Mouse (Mus musculus) cortical plate, adult 2 months (tissue): ENCODE results near the gene Adamts7. TPM values are rescaled to one million over a fixed set of nuclear protein-coding genes. Genes with fewer than 3 reads are reported as not detected.
A peak's percentile ranks its signal among the peaks of the same experiment; 100 is the strongest.

ENCODE experiments used
- H3K27ac ChIP-seq: fragments of 200-500 bp; 2 replicates; pipeline ENCODE4 v1.5.1; 2012; ENCODE audit warnings: low read length, control low read depth, inconsistent platforms; ENCODE audit not compliant: insufficient read depth
- H3K4me1 ChIP-seq: fragments of 200-500 bp; 2 replicates; pipeline ENCODE4 v1.6.1; 2011; ENCODE audit warnings: low read length; ENCODE audit not compliant: control insufficient read depth, insufficient read depth
- H3K4me3 ChIP-seq: fragments of 200-500 bp; 2 replicates; pipeline ENCODE4 v1.5.1; 2011; ENCODE audit warnings: mild to moderate bottlenecking, low read length, control low read depth; ENCODE audit not compliant: insufficient read depth
- CTCF ChIP-seq: fragments of 200-500 bp; IDR thresholded peaks from 2 replicates; pipeline ENCODE4 v1.5.1; 2011; ENCODE audit warnings: mild to moderate bottlenecking, control low read depth, low read length; ENCODE audit not compliant: insufficient read depth; ENCODE audit errors: extremely low read depth
- POLR2A ChIP-seq: fragments of 200-500 bp; IDR thresholded peaks from 2 replicates; pipeline ENCODE4 v1.6.1; 2011; ENCODE audit warnings: mild to moderate bottlenecking, low read length, control low read depth; ENCODE audit not compliant: insufficient read depth; ENCODE audit errors: extremely low read depth
- polyA plus RNA-seq: library from polyadenylated mRNA; depleted of rRNA; stranded (reverse); fragments of >200 nt; gene quantifications from 2 replicates; pipeline ENCODE4 v1.2.3, GENCODE M21; 2012

Adamts7 gene
- polyA plus RNA-seq, 1 experiment, result 0.61 TPM

GRCm38 (mm10) chr9:90232781-90233690 is 70.2 kb downstream of the Adamts7 start:
- TF ChIP-seq CTCF (no peak), POLR2A (no peak)
- Histone ChIP-seq H3K4me3 (no peak overlapping the region), H3K27ac (no peak overlapping the region), H3K4me1 (no peaks in the 10 kb centered on the region)

DNA sequence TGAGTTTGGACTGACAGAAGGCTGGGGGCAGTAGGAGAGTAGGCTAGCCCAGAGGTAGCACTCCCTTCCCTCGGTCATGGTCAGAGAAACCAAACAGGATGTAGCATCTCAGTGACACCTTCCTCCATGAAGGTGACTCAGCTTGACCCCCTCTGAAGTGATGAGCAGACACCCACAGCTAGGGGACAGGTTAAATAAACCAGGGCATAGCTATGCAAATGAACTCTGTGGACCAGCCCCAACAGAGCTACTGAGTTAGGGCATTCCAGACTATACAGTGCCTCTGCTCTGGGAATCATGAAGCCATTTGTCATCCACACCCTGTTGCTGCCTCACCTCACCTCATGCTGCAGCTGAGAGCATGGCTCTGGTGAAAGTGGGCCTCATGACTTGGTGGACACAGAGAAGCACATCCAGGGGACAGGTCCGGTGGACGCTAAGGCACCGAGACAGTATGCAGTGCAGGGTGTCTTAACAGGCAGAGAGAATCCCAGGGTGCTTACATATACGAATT is 71.1 kb downstream of the Adamts7 start:
- Histone ChIP-seq H3K4me1 (no peaks in the 10 kb centered on the region), H3K27ac (no peak overlapping the region), H3K4me3 (no peak overlapping the region)
- TF ChIP-seq CTCF (no peak), POLR2A (no peak)

DNA sequence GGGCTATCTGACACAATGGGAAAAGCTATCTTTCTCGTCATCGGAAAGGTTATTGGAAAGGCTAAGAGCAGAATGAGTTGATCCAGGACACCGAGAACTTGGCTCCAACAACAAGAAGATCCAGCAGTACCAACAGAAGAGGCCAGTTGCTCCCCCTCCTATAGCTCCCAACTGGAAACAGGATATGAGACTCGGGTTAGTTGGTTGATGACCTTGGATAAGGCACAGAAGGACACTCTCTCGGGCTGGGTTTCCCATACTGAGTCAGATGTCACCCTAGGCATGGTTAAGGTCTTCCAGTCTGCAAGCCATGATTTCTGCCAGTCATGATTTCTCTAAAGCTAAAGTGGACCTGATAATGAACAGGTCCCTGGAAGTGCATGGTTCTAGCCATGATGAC is 71.9 kb downstream of the Adamts7 start:
- TF ChIP-seq CTCF, result no peak
- no peak for TF ChIP-seq POLR2A
- H3K27ac ChIP-seq, result no peak overlapping the region

GRCm38 (mm10) chr9:90235258-90235882 is 72.5 kb downstream of the Adamts7 start:
- TF ChIP-seq POLR2A (no peak), CTCF (no peak)
- H3K27ac ChIP-seq, result no peak overlapping the region

More for the DNA sequence above, 71.9 kb downstream of the Adamts7 start:
- no peaks in the 10 kb centered on the region for H3K4me1 ChIP-seq
- no peak overlapping the region for H3K4me3 ChIP-seq

GRCm38 (mm10) chr9:90236817-90237216 is 73.9 kb downstream of the Adamts7 start:
- Histone ChIP-seq H3K4me1 (no peaks in the 10 kb centered on the region), H3K4me3 (no peak overlapping the region), H3K27ac (no peak overlapping the region)
- TF ChIP-seq CTCF (no peak), POLR2A (no peak)

More at GRCm38 (mm10) chr9:90235258-90235882, 72.5 kb downstream of the Adamts7 start:
- Histone ChIP-seq H3K4me3 (no peak overlapping the region), H3K4me1 (no peaks in the 10 kb centered on the region)

DNA sequence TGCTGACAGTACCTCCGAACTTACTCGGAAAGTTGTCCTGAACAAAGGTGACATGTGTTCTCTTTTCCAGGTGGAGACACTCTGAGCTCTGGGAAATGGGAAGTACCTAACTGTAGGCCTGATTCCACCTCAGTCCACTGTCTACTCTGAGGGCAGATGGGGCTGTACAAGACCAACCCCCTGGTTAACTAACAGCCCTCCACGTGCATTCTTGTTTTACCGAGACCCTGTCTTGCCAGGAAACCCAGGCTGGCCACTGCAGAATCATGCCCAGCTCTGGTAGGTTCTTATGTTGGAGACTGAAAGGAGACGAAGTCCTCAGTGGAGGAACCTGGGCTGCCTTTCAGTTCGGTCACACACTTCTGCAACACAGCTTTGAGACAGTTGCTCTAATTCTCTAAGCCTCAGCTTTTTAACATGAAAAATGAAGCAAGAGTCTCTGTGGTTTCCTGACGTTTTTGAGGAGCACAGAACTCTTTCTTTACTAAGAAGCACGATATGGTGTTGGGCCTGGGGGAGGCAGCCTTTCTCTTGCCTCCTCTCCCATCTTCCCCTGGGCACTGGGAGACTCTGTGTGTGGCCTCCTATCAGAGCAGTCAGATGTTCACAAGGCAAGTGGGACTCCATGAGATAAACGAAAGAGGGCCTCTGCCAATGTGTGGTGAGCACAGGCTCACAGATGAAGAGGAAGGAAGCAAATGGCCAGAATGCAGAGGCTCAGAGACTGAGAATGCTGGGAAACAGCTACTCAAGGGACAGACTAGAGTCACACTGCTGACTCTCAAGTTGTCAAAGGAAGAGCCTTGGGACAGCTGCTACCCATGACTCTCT is 74.6 kb downstream of the Adamts7 start:
- TF ChIP-seq POLR2A (no peak), CTCF (no peak)
- H3K27ac ChIP-seq, result no peak overlapping the region
- no peak overlapping the region for H3K4me3 ChIP-seq
- H3K4me1 ChIP-seq, result no peaks in the 10 kb centered on the region

DNA sequence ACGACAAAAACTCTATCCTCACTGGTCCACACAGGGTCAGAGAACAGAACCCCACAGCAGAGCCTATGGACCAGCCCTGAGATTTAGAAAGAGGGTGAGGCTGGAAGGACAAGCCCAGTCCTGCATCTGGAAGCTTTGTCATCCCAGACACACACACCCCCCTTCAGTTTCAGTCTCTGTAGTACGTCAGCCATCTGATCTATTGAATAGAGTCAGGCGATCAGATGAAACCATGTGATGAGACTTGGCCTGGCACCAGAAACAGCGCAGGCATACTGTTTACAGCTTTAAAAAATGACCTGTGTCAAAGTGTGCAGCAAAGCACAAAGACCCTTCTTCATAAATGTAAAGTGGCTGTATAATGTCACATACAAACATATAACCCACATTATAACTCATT is 77.7 kb downstream of the Adamts7 start:
- no peak overlapping the region for H3K27ac ChIP-seq

GRCm38 (mm10) chr9:90241041-90241440 is 78.2 kb downstream of the Adamts7 start:
- TF ChIP-seq POLR2A (no peak), CTCF (no peak)
- Histone ChIP-seq H3K4me1 (no peaks in the 10 kb centered on the region), H3K27ac (no peak overlapping the region), H3K4me3 (no peak overlapping the region)

More for the DNA sequence above, 77.7 kb downstream of the Adamts7 start:
- Histone ChIP-seq H3K4me3 (no peak overlapping the region), H3K4me1 (no peaks in the 10 kb centered on the region)
- TF ChIP-seq POLR2A (no peak), CTCF (no peak)

DNA sequence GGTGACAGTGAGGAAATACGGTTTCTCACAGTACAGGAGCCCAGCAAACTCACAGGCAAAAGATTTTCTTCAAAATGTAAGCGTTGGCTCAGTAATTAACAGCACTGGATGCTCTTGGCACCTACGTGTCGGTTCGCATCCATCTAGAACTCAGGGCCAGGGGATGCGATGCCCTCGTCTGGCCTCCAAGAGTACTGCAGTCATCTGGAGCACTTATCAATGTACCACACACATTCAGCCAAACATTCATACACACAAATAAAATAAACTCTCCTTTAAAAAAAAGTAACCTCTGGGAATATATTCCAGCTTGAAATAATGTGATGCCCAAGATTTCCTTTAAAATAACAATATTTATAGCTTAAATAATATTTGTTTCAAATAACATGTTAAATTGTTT is 78.7 kb downstream of the Adamts7 start:
- TF ChIP-seq CTCF, result peak; percentile 33
- TF ChIP-seq POLR2A, result no peak
- Histone ChIP-seq H3K27ac (no peak overlapping the region), H3K4me1 (no peaks in the 10 kb centered on the region), H3K4me3 (no peak overlapping the region)
